ENCODE assay signal across 49 mouse cellular contexts in genomic region chr19:12634259-12634658, GRCm38 (mm10). TPM values are rescaled to one million over a fixed set of nuclear protein-coding genes. Genes with fewer than 3 reads are reported as not detected.
"Had no signal": no experiment of that assay in that cellular context is flagged by ENCODE, and none has a peak within 500 bp of the region (broad histone marks: within the 10 kb centered on the region; RNA-seq: fewer than 3 reads in every experiment).

No protein-coding gene starts in this region.

- H3K9ac ChIP-seq: heart, embryonic 12.5 days; heart, embryonic 13.5 days; heart, embryonic 15.5 days; hindbrain, embryonic 12.5 days; hindbrain, embryonic 13.5 days; hindbrain, embryonic 14.5 days; hindbrain, embryonic 15.5 days; intestine, embryonic 15.5 days; kidney, embryonic 15.5 days had no signal

- H3K27me3 ChIP-seq: heart, embryonic 12.5 days; heart, embryonic 13.5 days; heart, embryonic 15.5 days; hindbrain, embryonic 12.5 days; hindbrain, embryonic 13.5 days; hindbrain, embryonic 15.5 days; intestine, embryonic 15.5 days; kidney, embryonic 15.5 days had no signal

- H3K4me3 ChIP-seq: heart, adult 2 months; heart, embryonic 10.5 days; heart, embryonic 12.5 days; heart, embryonic 13.5 days; heart, embryonic 15.5 days; hindbrain, embryonic 10.5 days; hindbrain, embryonic 12.5 days; hindbrain, embryonic 13.5 days; hindbrain, embryonic 15.5 days; intestine, embryonic 15.5 days; kidney, embryonic 15.5 days; layer of hippocampus, adult 2 months; left cerebral cortex, adult 2 months had no signal

- H3K9me3 ChIP-seq: heart, embryonic 10.5 days; heart, embryonic 12.5 days; heart, embryonic 13.5 days; heart, embryonic 15.5 days; hindbrain, embryonic 10.5 days; hindbrain, embryonic 12.5 days; hindbrain, embryonic 13.5 days; hindbrain, embryonic 15.5 days; intestine, embryonic 15.5 days; kidney, embryonic 15.5 days had no signal

- ATAC-seq: hindbrain, embryonic 16.5 days; hindbrain, postnatal 0 days; inflammation-experienced regulatory T-cells, adult 6 months; intestine, embryonic 15.5 days; intestine, embryonic 16.5 days; intestine, postnatal 0 days had no signal

- H3K27ac ChIP-seq: heart, adult 2 months; heart, embryonic 10.5 days; heart, embryonic 13.5 days; heart, embryonic 15.5 days; hindbrain, embryonic 10.5 days; hindbrain, embryonic 12.5 days; hindbrain, embryonic 13.5 days; hindbrain, embryonic 14.5 days; hindbrain, embryonic 15.5 days; hindbrain, postnatal 0 days; intestine, embryonic 15.5 days; kidney, embryonic 15.5 days; layer of hippocampus, adult 2 months; left cerebral cortex, adult 2 months had no signal

- H3K4me2 ChIP-seq: heart, embryonic 11.5 days; heart, embryonic 12.5 days; heart, embryonic 13.5 days; heart, embryonic 15.5 days; hindbrain, embryonic 12.5 days; hindbrain, embryonic 13.5 days; hindbrain, embryonic 14.5 days; hindbrain, embryonic 15.5 days; intestine, embryonic 15.5 days; kidney, embryonic 15.5 days had no signal

- H3K4me1 ChIP-seq: heart, embryonic 10.5 days; heart, embryonic 12.5 days; heart, embryonic 13.5 days; heart, embryonic 15.5 days; hindbrain, embryonic 10.5 days; hindbrain, embryonic 12.5 days; hindbrain, embryonic 13.5 days; hindbrain, embryonic 15.5 days; intestine, embryonic 15.5 days; kidney, embryonic 15.5 days had no signal

- DNase-seq: heart, adult 2 months; heart, postnatal 10 days; heart, postnatal 14 days; heart, postnatal 36 days; heart, postnatal 4 days; kidney, adult 18-20 months; kidney, postnatal 10 days; kidney, postnatal 14 days; kidney, postnatal 25 days; kidney, postnatal 36 days; kidney, postnatal 4 days; layer of hippocampus, adult 9-11 months; layer of hippocampus, postnatal 36 days had no signal

- H3K36me3 ChIP-seq: heart, embryonic 10.5 days; heart, embryonic 12.5 days; heart, embryonic 13.5 days; heart, embryonic 15.5 days; hindbrain, embryonic 10.5 days; hindbrain, embryonic 12.5 days; hindbrain, embryonic 13.5 days; hindbrain, embryonic 15.5 days; intestine, embryonic 15.5 days; kidney, embryonic 15.5 days had no signal

RNA-seq across cellular contexts. Expression of gene Glyat, which starts 1.2 kb away (rescaled TPM):
- total RNA-seq: heart, adult 2 months; heart, adult 8-10 months; heart, postnatal 10 days; heart, postnatal 14 days; heart, postnatal 25 days; heart, postnatal 36 days; heart, postnatal 4 days; hematopoietic stem cell, adult 5-6 weeks; hindbrain, postnatal 0 days; left cerebral cortex, adult 18-20 months; left cerebral cortex, adult 2 months had no signal
- polyA plus RNA-seq: heart, adult 2 months; heart, embryonic 10.5 days; heart, embryonic 11.5 days; heart, embryonic 12.5 days; heart, embryonic 14.5 days; heart, embryonic 15.5 days; heart, embryonic 16.5 days; heart, postnatal 0 days; hindbrain, embryonic 10.5 days; hindbrain, embryonic 11.5 days; hindbrain, embryonic 12.5 days; hindbrain, embryonic 13.5 days; hindbrain, embryonic 14.5 days; hindbrain, embryonic 15.5 days; hindbrain, embryonic 16.5 days; hindbrain, postnatal 0 days; inflammation-experienced regulatory T-cells, adult 6 months; intestine, embryonic 14.5 days; large intestine, adult 2 months had no signal

RNA-seq across cellular contexts. Expression of gene Gm4952, which starts 34.5 kb away (rescaled TPM):
- total RNA-seq: heart, adult 2 months; heart, adult 8-10 months; heart, postnatal 10 days; heart, postnatal 14 days; heart, postnatal 25 days; heart, postnatal 36 days; heart, postnatal 4 days; hematopoietic stem cell, adult 5-6 weeks; hindbrain, postnatal 0 days; layer of hippocampus, adult 18-20 months; layer of hippocampus, adult 2 months; layer of hippocampus, adult 8-10 months; layer of hippocampus, postnatal 25 days; layer of hippocampus, postnatal 36 days; left cerebral cortex, adult 18-20 months had no signal
- polyA plus RNA-seq: heart, adult 2 months; heart, embryonic 14.5 days; heart, embryonic 16.5 days; heart, postnatal 0 days; hindbrain, embryonic 11.5 days; hindbrain, embryonic 12.5 days; hindbrain, embryonic 14.5 days; inflammation-experienced regulatory T-cells, adult 6 months; intestine, embryonic 14.5 days; large intestine, adult 2 months had no signal

RNA-seq across cellular contexts. Expression of gene Olfr1442, which starts 36.0 kb away (rescaled TPM):
- total RNA-seq: heart, adult 2 months; heart, adult 8-10 months; heart, postnatal 10 days; heart, postnatal 14 days; heart, postnatal 25 days; heart, postnatal 36 days; heart, postnatal 4 days; hematopoietic stem cell, adult 5-6 weeks; hindbrain, postnatal 0 days; layer of hippocampus, adult 18-20 months; layer of hippocampus, adult 2 months; layer of hippocampus, adult 8-10 months; layer of hippocampus, postnatal 10 days; layer of hippocampus, postnatal 14 days; layer of hippocampus, postnatal 25 days; layer of hippocampus, postnatal 36 days; left cerebral cortex, adult 18-20 months; left cerebral cortex, adult 2 months had no signal
- polyA plus RNA-seq: heart, adult 2 months; heart, embryonic 10.5 days; heart, embryonic 11.5 days; heart, embryonic 12.5 days; heart, embryonic 13.5 days; heart, embryonic 14.5 days; heart, embryonic 15.5 days; heart, embryonic 16.5 days; heart, postnatal 0 days; hindbrain, embryonic 10.5 days; hindbrain, embryonic 11.5 days; hindbrain, embryonic 12.5 days; hindbrain, embryonic 13.5 days; hindbrain, embryonic 14.5 days; hindbrain, embryonic 15.5 days; hindbrain, embryonic 16.5 days; hindbrain, postnatal 0 days; inflammation-experienced regulatory T-cells, adult 6 months; intestine, embryonic 14.5 days; intestine, embryonic 15.5 days; intestine, embryonic 16.5 days; intestine, postnatal 0 days; kidney, embryonic 15.5 days; large intestine, adult 2 months had no signal

RNA-seq across cellular contexts. Expression of gene Olfr1443, which starts 43.7 kb away (rescaled TPM):
- total RNA-seq: heart, adult 2 months; heart, adult 8-10 months; heart, postnatal 10 days; heart, postnatal 14 days; heart, postnatal 25 days; heart, postnatal 36 days; heart, postnatal 4 days; hematopoietic stem cell, adult 5-6 weeks; hindbrain, postnatal 0 days; layer of hippocampus, adult 18-20 months; layer of hippocampus, adult 2 months; layer of hippocampus, adult 8-10 months; layer of hippocampus, postnatal 10 days; layer of hippocampus, postnatal 14 days; layer of hippocampus, postnatal 25 days; layer of hippocampus, postnatal 36 days; left cerebral cortex, adult 18-20 months; left cerebral cortex, adult 2 months had no signal
- polyA plus RNA-seq: heart, adult 2 months; heart, embryonic 10.5 days; heart, embryonic 11.5 days; heart, embryonic 12.5 days; heart, embryonic 13.5 days; heart, embryonic 14.5 days; heart, embryonic 15.5 days; heart, embryonic 16.5 days; heart, postnatal 0 days; hindbrain, embryonic 10.5 days; hindbrain, embryonic 11.5 days; hindbrain, embryonic 12.5 days; hindbrain, embryonic 13.5 days; hindbrain, embryonic 14.5 days; hindbrain, embryonic 15.5 days; hindbrain, embryonic 16.5 days; hindbrain, postnatal 0 days; inflammation-experienced regulatory T-cells, adult 6 months; intestine, embryonic 14.5 days; intestine, embryonic 15.5 days; intestine, embryonic 16.5 days; intestine, postnatal 0 days; kidney, embryonic 15.5 days; kidney, embryonic 16.5 days; kidney, postnatal 0 days; large intestine, adult 2 months had no signal
